11 mouse cellular contexts compared by ENCODE assay signal in the genomic region with DNA sequence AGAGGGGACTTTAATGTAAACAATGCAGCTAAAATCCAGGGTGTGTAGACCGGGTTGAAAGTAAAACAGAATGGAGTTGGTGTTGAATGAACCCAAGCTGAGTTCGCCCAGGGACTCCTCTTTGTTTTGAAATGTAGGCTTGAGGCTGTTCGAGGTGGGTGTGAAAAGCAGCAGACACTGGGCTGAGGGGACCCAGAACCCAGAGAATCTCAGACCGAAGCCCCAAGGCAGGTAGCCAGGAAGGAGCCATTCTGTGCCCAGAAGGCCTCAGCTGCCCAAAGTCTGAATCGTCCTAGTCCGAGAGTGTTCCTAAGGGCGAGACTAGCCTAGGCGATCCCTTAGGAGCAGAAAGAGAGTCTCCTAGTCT. TPM values are rescaled to one million over a fixed set of nuclear protein-coding genes. Genes with fewer than 3 reads are reported as not detected.
DNase-seq lines count a peak whose midpoint lies in the region; ATAC-seq and TF ChIP-seq lines count a peak whose summit lies in the region.
"Had no signal": no experiment of that assay in that cellular context is flagged by ENCODE, and none has a peak within 500 bp of the region (broad histone marks: within the 10 kb centered on the region; RNA-seq: fewer than 3 reads in every experiment).

No protein-coding gene starts in this region.

- no peak for ATAC-seq in heart, embryonic 15.5 days (replicated peaks; ENCODE audit: insufficient number of reproducible peaks, insufficient read depth, low FRiP score, low read depth)
- ATAC-seq in intestine, embryonic 15.5 days = no peak
- no peak for ATAC-seq in stomach, embryonic 16.5 days (ENCODE audit: insufficient read depth, low FRiP score)
- no peak for ATAC-seq in monocyte, adult 5-6 weeks (replicated peaks; ENCODE audit: insufficient number of reproducible peaks, low FRiP score, low TSS enrichment, poor library complexity, severe bottlenecking)

- H3K9ac ChIP-seq in heart, embryonic 15.5 days = no peak overlapping the region
- H3K9ac ChIP-seq in heart, adult 2 months (ENCODE audit: low read depth, low read length) = no peak overlapping the region
- peak overlapping the region; percentile 48; the same call in 1 of the 2 replicates for H3K9ac ChIP-seq in intestine, embryonic 15.5 days
- H3K9ac ChIP-seq in stomach, embryonic 16.5 days (ENCODE audit: low read length) = peak overlapping the region; percentile 73

- H3K4me2 ChIP-seq in heart, embryonic 15.5 days = 0 out of 2 replicates have a peak overlapping the region, but pooled peaks have one; percentile 47
- H3K4me2 ChIP-seq in intestine, embryonic 15.5 days (replicated peaks) = peak overlapping the region; percentile 78
- H3K4me2 ChIP-seq in stomach, embryonic 16.5 days (ENCODE audit: low read depth, low read length) = peak overlapping the region; percentile 77

- H3K27ac ChIP-seq in heart, embryonic 15.5 days = no peak overlapping the region
- H3K27ac ChIP-seq in heart, adult 2 months = no peak overlapping the region
- no peak overlapping the region for H3K27ac ChIP-seq in intestine, embryonic 15.5 days
- no peak overlapping the region for H3K27ac ChIP-seq in stomach, embryonic 16.5 days (ENCODE audit: low read length)

- H3K4me1 ChIP-seq in heart, embryonic 15.5 days (replicated peaks) = peaks cover 57% of the 10 kb centered on the region
- peaks cover 10% of the 10 kb centered on the region for H3K4me1 ChIP-seq in heart, adult 2 months (ENCODE audit: control insufficient read depth, insufficient read depth, low read length)
- H3K4me1 ChIP-seq in intestine, embryonic 15.5 days (replicated peaks) = peaks cover 53% of the 10 kb centered on the region
- peaks cover 37% of the 10 kb centered on the region for H3K4me1 ChIP-seq in stomach, embryonic 16.5 days (ENCODE audit: control insufficient read depth, insufficient read depth, low read length)

- no peak for TF ChIP-seq POLR2A in heart, adult 2 months (IDR thresholded peaks at IDR 0.05; ENCODE audit: insufficient read depth, low read depth, low read length)

- TF ChIP-seq EP300 in heart, adult 2 months (IDR thresholded peaks at IDR 0.05; ENCODE audit: insufficient read depth, low read depth, low read length) = no peak

- H3K27me3 ChIP-seq in heart, embryonic 15.5 days = peaks cover 95% of the 10 kb centered on the region
- peaks cover 64% of the 10 kb centered on the region for H3K27me3 ChIP-seq in heart, adult 2 months (ENCODE audit: control insufficient read depth, insufficient read depth, low read length)
- peaks cover 62% of the 10 kb centered on the region for H3K27me3 ChIP-seq in intestine, embryonic 15.5 days (replicated peaks)
- H3K27me3 ChIP-seq in stomach, embryonic 16.5 days (ENCODE audit: control insufficient read depth, insufficient read depth, low read length) = peaks cover 37% of the 10 kb centered on the region

- no peak for TF ChIP-seq CTCF in heart, adult 2 months (IDR thresholded peaks at IDR 0.05)

- no peaks in the 10 kb centered on the region for H3K79me2 ChIP-seq in heart, adult 2 months (replicated peaks; ENCODE audit: control insufficient read depth, insufficient read depth, low read length)

- 22% methylated on average over 8 of the region's 8 CpGs for WGBS in heart, embryonic 15.5 days
- WGBS in heart, adult 2 months = 34% methylated on average over 8 of the region's 8 CpGs
- 24% methylated on average over 8 of the region's 8 CpGs for WGBS in intestine, embryonic 15.5 days
- 34% methylated on average over 8 of the region's 8 CpGs for WGBS in stomach, embryonic 16.5 days

- DNase-seq in heart, adult 2 months = no peak
- DNase-seq in right cerebral cortex, postnatal 25 days = peak; percentile 45
- DNase-seq in right cerebral cortex, adult 18-20 months = no peak
- DNase-seq in left cerebral cortex, adult 9 months (ENCODE audit: low spot score in 2 of 2) = no peak

- H3K9me3 ChIP-seq in heart, embryonic 15.5 days (replicated peaks) = no peaks in the 10 kb centered on the region
- H3K9me3 ChIP-seq in intestine, embryonic 15.5 days = no peaks in the 10 kb centered on the region
- no peaks in the 10 kb centered on the region for H3K9me3 ChIP-seq in stomach, embryonic 16.5 days (replicated peaks; ENCODE audit: control insufficient read depth, low read length)

- H3K36me3 ChIP-seq in heart, embryonic 15.5 days = no peaks in the 10 kb centered on the region
- no peaks in the 10 kb centered on the region for H3K36me3 ChIP-seq in heart, adult 2 months (ENCODE audit: control insufficient read depth, insufficient read depth, low read length)
- H3K36me3 ChIP-seq in intestine, embryonic 15.5 days = no peaks in the 10 kb centered on the region
- no peaks in the 10 kb centered on the region for H3K36me3 ChIP-seq in stomach, embryonic 16.5 days (ENCODE audit: control insufficient read depth, insufficient read depth, low read length)

- intact Hi-C loops in heart, adult 2 months (cut with DNase I) = loop anchor here (10.0 kb wide), 1 partner anchor 219 kb away; a partner anchor contains a TSS

- peak overlapping the region; percentile 56; the same call in 1 of the 2 replicates for H3K4me3 ChIP-seq in heart, embryonic 15.5 days
- no peak overlapping the region for H3K4me3 ChIP-seq in heart, adult 2 months
- peak overlapping the region; percentile 46 for H3K4me3 ChIP-seq in intestine, embryonic 15.5 days (replicated peaks)
- peak overlapping the region; percentile 55 for H3K4me3 ChIP-seq in stomach, embryonic 16.5 days (replicated peaks; ENCODE audit: low read length)

RNA-seq across cellular contexts. Expression of a gene that starts 4.8 kb away (rescaled TPM):
- 0.08 and 0.86 TPM in 2 replicates for polyA plus RNA-seq in heart, embryonic 15.5 days (2015; fragmentation: Nextera tagmentation; extraction: Ambion mirVana)
- total RNA-seq in heart, adult 2 months (2021) = not detected
- 0.06 TPM in 1 of 2 replicates, not detected in the other for polyA plus RNA-seq in heart, adult 2 months (2012; rRNA removed)
- polyA plus RNA-seq in intestine, embryonic 15.5 days (2015; fragmentation: Nextera tagmentation; extraction: Ambion mirVana) = 3.3 and 3.7 TPM in 2 replicates
- polyA plus RNA-seq in stomach, embryonic 16.5 days (2015; fragmentation: Nextera tagmentation; extraction: Ambion mirVana) = 3.5 and 3.9 TPM in 2 replicates
- total RNA-seq in monocyte, adult 5-6 weeks (2017) = not detected in 3 replicates
- total RNA-seq: layer of hippocampus, postnatal 36 days; midbrain, postnatal 0 days had no signal
- polyA plus RNA-seq: lung, adult 2 months had no signal

RNA-seq across cellular contexts. Expression of a gene that starts 31.3 kb away (rescaled TPM):
- polyA plus RNA-seq in heart, embryonic 15.5 days (2015; fragmentation: Nextera tagmentation; extraction: Ambion mirVana) = 339 and 435 TPM in 2 replicates
- 1,000 to 10,000 TPM in 1 of 2 experiments, 100 to 1,000 TPM in 1; 871 to 1,031 TPM for total RNA-seq in heart, adult 2 months (2021)
- polyA plus RNA-seq in heart, adult 2 months (2012; rRNA removed) = 289 and 479 TPM in 2 replicates
- 288 and 318 TPM in 2 replicates for polyA plus RNA-seq in intestine, embryonic 15.5 days (2015; fragmentation: Nextera tagmentation; extraction: Ambion mirVana)
- 247 and 265 TPM in 2 replicates for polyA plus RNA-seq in stomach, embryonic 16.5 days (2015; fragmentation: Nextera tagmentation; extraction: Ambion mirVana)
- 41.8 to 63.2 TPM (median 48.1 TPM) in 3 replicates for total RNA-seq in monocyte, adult 5-6 weeks (2017)

Comparison
In these comparisons a context has a peak if more than half of its experiments do, and no peak if none do; other contexts are left out.
1. H3K9ac ChIP-seq: peak in intestine, embryonic 15.5 days (single experiment) and stomach, embryonic 16.5 days (single experiment); none in heart, embryonic 15.5 days (single experiment) and heart, adult 2 months (single experiment).
2. Peak in every context shown above with its lines, with median percentiles within 50 percentile points of each other: H3K4me2 ChIP-seq.